In the genomic region with DNA sequence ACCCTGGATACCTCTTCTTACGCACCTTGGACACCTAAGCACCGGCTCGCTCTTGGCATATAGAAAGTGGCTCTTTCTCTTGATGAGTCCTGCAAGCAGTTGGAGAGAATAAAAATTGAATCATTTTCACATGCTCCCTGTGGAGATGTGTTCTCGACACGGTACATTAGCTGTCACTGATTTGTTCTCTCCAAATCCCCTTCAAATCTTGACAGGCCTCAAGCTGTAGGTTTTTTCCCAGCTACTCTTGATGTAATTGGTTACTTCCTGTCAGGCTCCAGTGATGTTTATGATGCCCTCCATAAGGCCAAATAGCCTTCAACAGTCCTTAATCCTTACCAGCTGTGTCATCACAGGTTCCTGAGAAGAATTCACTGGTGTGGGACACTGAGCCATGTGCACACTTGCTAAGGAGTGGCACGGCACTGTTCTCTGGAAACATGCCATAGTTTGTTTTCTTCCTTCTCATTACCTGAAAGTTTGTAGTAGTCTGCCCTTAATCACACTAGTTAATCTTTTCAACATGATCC, we compare ENCODE assay signal across 21 mouse cellular contexts.
DNase-seq lines count a peak whose midpoint lies in the region; ATAC-seq and TF ChIP-seq lines count a peak whose summit lies in the region.
"Had no signal": no experiment of that assay in that cellular context is flagged by ENCODE, and none has a peak within 500 bp of the region (broad histone marks: within the 10 kb centered on the region; RNA-seq: fewer than 3 reads in every experiment).

No protein-coding gene starts in this region.

- no peak for ATAC-seq in midbrain, postnatal 0 days (ENCODE audit: low FRiP score)
- no peak for ATAC-seq in midbrain, embryonic 11.5 days (ENCODE audit: low FRiP score)
- no peak for ATAC-seq in embryonic facial prominence, embryonic 14.5 days (ENCODE audit: low read depth)
- ATAC-seq in cerebellum, adult (ENCODE audit: insufficient number of reproducible peaks, low FRiP score, low TSS enrichment), result no peak
- ATAC-seq: intestine, postnatal 0 days; liver, embryonic 12.5 days; midbrain, embryonic 15.5 days had no signal

- no peak overlapping the region for H3K27ac ChIP-seq in midbrain, postnatal 0 days (ENCODE audit: low read depth, low read length)
- H3K27ac ChIP-seq in midbrain, embryonic 11.5 days (ENCODE audit: low read depth, low read length), result no peak overlapping the region
- H3K27ac ChIP-seq in embryonic facial prominence, embryonic 14.5 days (replicated peaks; ENCODE audit: low read depth, low read length), result no peak overlapping the region
- H3K27ac ChIP-seq: heart, embryonic 10.5 days; hindbrain, embryonic 15.5 days; kidney, embryonic 15.5 days; limb, embryonic 13.5 days; liver, embryonic 12.5 days; midbrain, embryonic 15.5 days had no signal

- TF ChIP-seq CTCF in midbrain, postnatal 0 days (IDR thresholded peaks at IDR 0.05), result no peak

- H3K4me1 ChIP-seq in midbrain, postnatal 0 days (ENCODE audit: insufficient read depth, low read length), result no peaks in the 10 kb centered on the region
- no peaks in the 10 kb centered on the region for H3K4me1 ChIP-seq in midbrain, embryonic 11.5 days (ENCODE audit: control insufficient read depth, insufficient read depth, low read length)
- peaks cover 7% of the 10 kb centered on the region; the same call in 1 of the 2 replicates for H3K4me1 ChIP-seq in embryonic facial prominence, embryonic 14.5 days (ENCODE audit: control insufficient read depth, insufficient read depth, low read length)
- H3K4me1 ChIP-seq: heart, embryonic 10.5 days; hindbrain, embryonic 15.5 days; kidney, embryonic 15.5 days; liver, embryonic 12.5 days; midbrain, embryonic 15.5 days had no signal

- 58% methylated on average over 6 of the region's 6 CpGs for WGBS in midbrain, postnatal 0 days
- WGBS in midbrain, embryonic 11.5 days, result 73% methylated on average over 6 of the region's 6 CpGs
- 44% methylated on average over 6 of the region's 6 CpGs for WGBS in embryonic facial prominence, embryonic 14.5 days

- no peak overlapping the region for H3K4me3 ChIP-seq in midbrain, postnatal 0 days (ENCODE audit: low read depth, low read length)
- H3K4me3 ChIP-seq in midbrain, embryonic 11.5 days (ENCODE audit: low read depth, low read length), result no peak overlapping the region
- H3K4me3 ChIP-seq in embryonic facial prominence, embryonic 14.5 days (ENCODE audit: low read depth, low read length), result no peak overlapping the region
- H3K4me3 ChIP-seq: heart, embryonic 10.5 days; hindbrain, embryonic 15.5 days; kidney, embryonic 15.5 days; limb, embryonic 13.5 days; liver, embryonic 12.5 days; midbrain, embryonic 15.5 days had no signal

- peak; percentile 39 for DNase-seq in heart, adult 11 months
- no peak for DNase-seq in heart, postnatal 4 days
- peak; percentile 42 for DNase-seq in midbrain, postnatal 0 days (ENCODE audit: low spot score)
- DNase-seq in midbrain, embryonic 11.5 days (ENCODE audit: low spot score, missing footprints), result no peak
- peak; percentile 33 for DNase-seq in embryonic facial prominence, embryonic 14.5 days (ENCODE audit: low spot score)
- no peak for DNase-seq in spleen, postnatal 36 days (ENCODE audit: low spot score in 2 of 2)
- no peak for DNase-seq in left cerebral cortex, postnatal 36 days (ENCODE audit: low spot score in 2 of 2)
- DNase-seq: adrenal gland, postnatal 36 days; cerebellum, adult 11-12 months; cerebellum, postnatal 10 days; kidney, postnatal 4 days; lung, adult 18-20 months; lung, postnatal 10 days had no signal

- H3K4me2 ChIP-seq in midbrain, postnatal 0 days (ENCODE audit: low read depth, low read length, poor library complexity, severe bottlenecking), result no peak overlapping the region
- no peak overlapping the region for H3K4me2 ChIP-seq in midbrain, embryonic 11.5 days
- H3K4me2 ChIP-seq in embryonic facial prominence, embryonic 14.5 days (ENCODE audit: low read depth, low read length), result no peak overlapping the region
- H3K4me2 ChIP-seq: hindbrain, embryonic 15.5 days; kidney, embryonic 15.5 days; limb, embryonic 13.5 days; liver, embryonic 12.5 days; midbrain, embryonic 15.5 days had no signal

- no peak overlapping the region for H3K9ac ChIP-seq in midbrain, postnatal 0 days (replicated peaks; ENCODE audit: low read length, poor library complexity, severe bottlenecking)
- no peak overlapping the region for H3K9ac ChIP-seq in midbrain, embryonic 11.5 days (ENCODE audit: low read length)
- H3K9ac ChIP-seq in embryonic facial prominence, embryonic 14.5 days (ENCODE audit: low read depth, low read length), result no peak overlapping the region
- H3K9ac ChIP-seq: hindbrain, embryonic 15.5 days; kidney, embryonic 15.5 days; limb, embryonic 13.5 days; liver, embryonic 12.5 days; midbrain, embryonic 15.5 days had no signal

- H3K27me3 ChIP-seq in midbrain, postnatal 0 days (ENCODE audit: insufficient read depth, low read length), result no peaks in the 10 kb centered on the region
- H3K27me3 ChIP-seq in midbrain, embryonic 11.5 days (ENCODE audit: control insufficient read depth, insufficient read depth, low read length), result no peaks in the 10 kb centered on the region
- H3K27me3 ChIP-seq in embryonic facial prominence, embryonic 14.5 days (replicated peaks; ENCODE audit: control insufficient read depth, insufficient read depth, low read length), result no peaks in the 10 kb centered on the region
- H3K27me3 ChIP-seq: hindbrain, embryonic 15.5 days; kidney, embryonic 15.5 days; limb, embryonic 13.5 days; liver, embryonic 12.5 days; midbrain, embryonic 15.5 days had no signal

- H3K36me3 ChIP-seq in midbrain, postnatal 0 days (ENCODE audit: insufficient read depth, low read length), result no peaks in the 10 kb centered on the region
- H3K36me3 ChIP-seq in midbrain, embryonic 11.5 days (ENCODE audit: control insufficient read depth, insufficient read depth, low read length), result no peaks in the 10 kb centered on the region
- H3K36me3 ChIP-seq in embryonic facial prominence, embryonic 14.5 days (ENCODE audit: control insufficient read depth, insufficient read depth, low read length), result no peaks in the 10 kb centered on the region
- H3K36me3 ChIP-seq: heart, embryonic 10.5 days; hindbrain, embryonic 15.5 days; kidney, embryonic 15.5 days; limb, embryonic 13.5 days; liver, embryonic 12.5 days; midbrain, embryonic 15.5 days had no signal

- intact Hi-C loops in left cerebral cortex, postnatal 36 days (cut with DNase I), result no loop called here

- H3K9me3 ChIP-seq in midbrain, postnatal 0 days (ENCODE audit: low read length), result no peaks in the 10 kb centered on the region
- H3K9me3 ChIP-seq in midbrain, embryonic 11.5 days (ENCODE audit: control insufficient read depth, low read length), result no peaks in the 10 kb centered on the region
- H3K9me3 ChIP-seq in embryonic facial prominence, embryonic 14.5 days (ENCODE audit: control insufficient read depth, low read length), result no peaks in the 10 kb centered on the region
- H3K9me3 ChIP-seq: heart, embryonic 10.5 days; hindbrain, embryonic 15.5 days; kidney, embryonic 15.5 days; limb, embryonic 13.5 days; liver, embryonic 12.5 days; midbrain, embryonic 15.5 days had no signal

Comparison
In these comparisons a context has a peak if more than half of its experiments do, and no peak if none do; other contexts are left out.
1. DNase-seq: peak in heart, adult 11 months (single experiment), midbrain, postnatal 0 days (single experiment) and embryonic facial prominence, embryonic 14.5 days (single experiment); none in heart, postnatal 4 days (single experiment), midbrain, embryonic 11.5 days (single experiment), spleen, postnatal 36 days (0 of 2) and left cerebral cortex, postnatal 36 days (0 of 2).